Mouse (Mus musculus) bone marrow macrophage, adult 2 months (primary cell): ENCODE results near the gene Rapgef6.

Experiments
- CTCF ChIP-seq: IDR thresholded peaks from 2 replicates; pipeline ENCODE4 v1.5.1; 2012; ENCODE audit warnings: low read depth, mild to moderate bottlenecking, low read length, moderate library complexity
- POLR2A ChIP-seq: IDR thresholded peaks from 2 replicates; pipeline ENCODE4 v1.6.1; 2012; ENCODE audit warnings: mild to moderate bottlenecking, low read depth, low read length, borderline replicate concordance

DNA sequence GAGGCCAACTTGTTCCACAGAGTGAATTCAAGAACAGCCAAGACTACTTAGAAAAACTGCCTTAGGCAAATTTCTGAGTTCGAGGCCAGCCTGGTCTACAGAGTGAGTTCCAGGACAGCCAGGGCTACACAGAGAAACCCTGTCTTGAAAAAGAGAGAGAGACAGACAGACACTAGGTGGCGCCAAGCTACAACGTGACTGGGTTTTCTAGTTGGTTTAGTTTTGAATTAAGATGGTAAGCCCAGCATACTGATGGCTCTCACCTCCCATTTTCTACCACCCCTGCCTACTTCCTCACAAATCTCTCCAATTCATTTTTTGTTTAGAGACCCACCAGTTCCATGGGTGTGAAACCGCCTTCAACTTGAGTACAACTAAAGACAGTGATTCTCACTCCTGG lies 180.7 kb downstream of the Rapgef6 start:
- TF ChIP-seq POLR2A (no peak), CTCF (no peak)
